Mouse (Mus musculus) monocyte, adult 2 months (primary cell): ENCODE measurements around the gene Fam163a.
"Not testable (repeated sequence)": the region's sequence is repeated elsewhere in the genome, so short reads cannot be mapped to it uniquely, and the experiment has no call there.

Experiments used
- DNase-seq, 2 experiments: peaks; one replicate each; pipeline ENCODE4 v3.0.0; 2022; ENCODE audit warnings: low spot score in 2 of 2, low read depth in 1 of 2

Fam163a gene

DNA sequence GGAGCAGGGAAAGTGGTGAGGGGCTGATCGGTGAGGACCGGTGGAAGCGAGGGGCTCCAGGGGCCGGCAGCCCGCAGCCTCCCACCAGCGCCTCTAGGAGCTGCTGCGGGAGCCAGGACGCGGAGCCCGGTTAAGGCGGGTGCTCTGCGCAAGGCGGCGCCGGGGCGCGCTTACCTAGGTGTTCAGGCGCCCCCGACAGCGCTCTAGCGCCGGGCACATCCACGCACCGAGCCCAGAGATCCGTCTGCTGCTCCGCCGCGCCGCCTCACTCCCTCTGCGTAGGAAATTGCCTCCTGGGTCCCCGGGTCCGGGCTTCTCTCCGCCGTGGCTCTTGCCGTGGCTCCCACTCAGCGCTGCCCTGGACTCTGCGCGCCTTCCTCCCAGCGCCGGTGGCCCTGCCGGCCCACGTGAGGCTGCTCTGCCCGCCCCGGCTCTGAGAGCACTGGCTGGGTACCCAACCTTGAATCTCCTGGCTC lies at the start of gene Fam163a:
Gene Fam163a, minus strand, starts transcription at position 371 of the 476 bp plus-strand sequence.
- no peak for DNase-seq

- DNase-seq = not testable (repeated sequence)
Observed at GRCm38 (mm10) chr1:156251096-156251495, 46.3 kb upstream of the Fam163a start.

GRCm38 (mm10) chr1:156247893-156248292 lies 43.1 kb upstream of the Fam163a start:
- DNase-seq = no peak

DNA sequence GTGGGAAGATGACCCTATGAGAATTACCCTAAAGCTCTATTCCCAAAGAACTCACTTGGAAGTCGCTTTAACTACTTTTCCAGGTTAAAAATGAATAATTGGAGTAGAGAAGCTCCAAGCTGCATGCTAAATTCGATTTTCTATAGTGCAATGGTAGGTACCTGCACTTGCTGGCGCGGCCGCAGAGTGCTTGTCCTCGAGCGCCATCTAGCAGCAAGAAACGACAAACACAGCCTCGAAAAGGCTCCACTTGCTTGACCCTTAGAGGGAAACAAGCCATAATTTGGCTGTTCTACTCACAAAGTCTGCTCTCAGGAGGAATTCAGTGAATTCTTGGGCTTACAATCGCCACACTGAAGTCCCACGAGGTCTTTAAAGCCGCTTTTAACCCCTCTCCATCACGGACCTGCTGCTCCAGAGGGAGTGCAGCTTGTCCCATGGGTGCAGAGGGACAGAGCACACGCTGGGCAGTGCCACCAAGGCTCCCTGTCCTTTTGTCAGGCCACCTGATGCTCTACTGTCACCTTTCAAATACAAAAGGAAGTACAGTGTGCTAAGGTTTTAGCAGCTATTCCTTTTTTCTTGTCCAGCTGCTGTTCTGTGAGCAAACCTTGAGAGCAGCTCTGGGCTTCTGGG lies 37.0 kb upstream of the Fam163a start:
- DNase-seq = no peak

DNA sequence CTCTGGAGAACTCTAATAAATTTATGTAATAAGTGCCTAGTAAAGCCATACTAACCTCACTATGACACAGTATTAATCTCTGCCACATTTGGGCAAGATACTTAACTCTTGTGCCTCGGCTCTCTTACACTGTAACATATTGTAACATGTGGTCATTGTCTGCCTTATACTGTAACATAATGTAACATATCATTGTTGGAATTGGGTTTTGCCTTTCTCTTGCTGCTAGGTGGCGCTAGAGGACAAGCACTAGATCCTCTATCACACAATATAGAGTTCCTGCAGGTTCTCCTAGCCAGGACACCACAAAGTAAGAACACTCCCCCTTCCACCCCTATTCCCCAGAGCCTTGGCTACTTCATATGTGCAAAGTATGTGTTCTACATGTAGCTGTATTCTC lies 36.2 kb upstream of the Fam163a start:
- DNase-seq = no peak

GRCm38 (mm10) chr1:156231122-156231521 lies 26.3 kb upstream of the Fam163a start:
- DNase-seq = no peak

DNA sequence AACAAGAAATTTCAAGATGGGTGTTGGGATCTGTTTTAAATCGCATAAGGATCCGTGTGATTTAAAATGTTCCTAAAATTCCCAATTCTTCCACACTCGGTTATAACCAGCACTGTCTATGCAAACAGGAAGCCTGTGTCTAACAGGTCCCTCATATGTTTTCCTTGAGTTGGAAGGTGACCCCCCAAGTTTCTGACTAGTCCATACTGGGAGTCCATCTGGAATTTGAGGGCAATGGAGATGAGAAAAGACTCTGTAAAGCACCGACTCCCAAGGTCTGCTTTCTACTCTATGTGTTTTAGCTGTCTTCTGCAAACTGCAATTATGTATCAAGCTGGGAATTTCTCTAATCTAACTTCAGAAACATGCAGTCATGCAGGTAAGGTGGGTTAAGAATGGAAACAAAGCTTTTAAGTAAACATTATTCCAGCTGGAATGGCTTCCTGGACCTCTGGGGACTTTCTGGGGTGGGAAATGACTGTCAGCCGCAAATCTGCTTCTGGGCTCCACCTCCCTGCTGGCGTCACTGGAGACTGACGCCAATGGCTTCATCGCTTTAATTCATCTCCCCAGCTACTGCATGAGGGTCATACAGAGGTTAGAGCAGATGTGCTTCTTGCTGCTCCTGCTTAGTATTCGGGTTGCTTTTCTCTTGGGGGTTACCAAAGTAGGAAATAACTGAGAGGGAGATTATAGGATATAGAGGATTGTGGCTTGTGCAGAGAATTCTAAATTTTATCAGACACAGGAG lies 25.7 kb upstream of the Fam163a start:
- DNase-seq = no peak

DNA sequence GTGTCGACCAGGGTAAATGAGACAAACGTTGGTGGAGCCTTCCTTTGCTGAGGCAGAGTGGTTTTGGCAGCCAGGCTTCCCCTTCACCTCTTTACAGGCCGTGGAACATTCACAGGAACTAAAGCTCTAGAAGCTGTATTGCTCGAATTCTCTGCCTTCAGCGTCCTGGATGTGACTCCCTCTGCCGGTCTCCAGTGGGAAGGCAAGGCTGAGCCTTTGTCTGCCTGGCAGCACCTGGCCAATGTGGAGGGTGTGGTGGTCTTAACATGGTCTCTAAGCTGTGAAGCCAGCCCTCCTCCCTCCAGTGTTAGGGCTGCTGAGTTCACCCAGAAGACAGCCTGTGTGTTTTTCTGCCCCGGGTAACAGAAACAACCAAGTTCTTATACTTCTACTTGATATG lies 24.6 kb upstream of the Fam163a start:
- DNase-seq = no peak

DNA sequence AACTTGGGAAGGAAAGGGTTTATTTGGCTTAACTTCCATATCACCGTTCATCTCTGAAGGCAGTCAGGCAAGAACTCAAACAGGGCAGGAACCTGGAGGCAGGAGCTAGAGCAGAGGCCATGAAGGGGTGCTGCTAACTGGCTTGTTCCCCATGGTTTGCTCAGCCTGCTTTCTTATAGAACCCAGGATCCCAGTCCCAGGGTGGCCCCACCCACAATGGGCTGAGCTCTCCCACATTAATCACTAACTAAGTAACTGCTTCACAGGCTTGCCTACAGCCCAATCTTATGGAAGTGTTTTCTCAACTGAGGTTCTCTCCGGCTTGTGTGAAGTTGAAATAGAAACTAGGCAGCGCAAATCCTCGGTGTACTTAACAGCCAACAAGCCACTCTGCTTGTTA lies 23.9 kb upstream of the Fam163a start:
- DNase-seq = no peak

- DNase-seq = no peak
Observed at GRCm38 (mm10) chr1:156226903-156227302, 22.1 kb upstream of the Fam163a start.

- DNase-seq = no peak
Observed at GRCm38 (mm10) chr1:156222205-156223000, 17.6 kb upstream of the Fam163a start.

DNA sequence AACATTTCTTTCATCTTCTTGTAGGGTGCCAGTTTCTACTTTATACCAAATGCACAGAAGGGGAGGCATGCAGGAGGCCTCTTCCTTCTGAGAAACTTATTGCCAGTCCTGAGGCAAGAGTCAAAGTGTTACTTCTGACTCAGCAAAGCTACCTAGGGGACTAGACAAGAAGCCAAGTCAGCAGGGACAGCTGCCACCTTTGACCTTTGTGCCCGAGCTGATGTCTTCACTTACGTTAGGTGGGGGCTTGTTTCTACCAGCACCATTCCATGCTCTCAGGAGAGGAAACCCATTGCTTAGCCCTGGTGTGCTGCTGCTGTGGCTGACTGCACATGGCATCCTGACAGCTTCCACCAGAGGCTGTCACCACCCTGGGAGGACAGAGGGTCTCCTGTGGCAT lies 16.5 kb upstream of the Fam163a start:
- no peak for DNase-seq

DNA sequence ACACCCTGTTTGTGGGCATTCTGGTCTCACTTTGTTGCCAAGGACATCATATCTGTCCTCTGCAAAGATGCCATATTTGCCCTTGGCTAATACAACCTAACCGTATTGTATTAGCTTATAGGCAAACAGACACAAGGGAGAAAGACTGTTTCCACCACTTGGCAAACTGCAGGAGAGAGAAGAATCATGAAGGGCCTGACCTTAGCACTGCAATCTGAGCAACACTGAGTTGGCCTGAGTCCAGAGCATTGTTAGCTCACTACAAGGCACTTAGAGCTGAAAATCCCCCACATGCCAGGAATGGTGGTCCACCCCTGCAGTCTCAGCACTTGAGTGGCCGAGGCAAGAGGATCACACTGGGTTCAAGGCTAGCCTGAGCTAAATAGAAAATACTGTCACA lies 13.7 kb upstream of the Fam163a start:
- DNase-seq = no peak

GRCm38 (mm10) chr1:156217941-156218340 lies 13.1 kb upstream of the Fam163a start:
- no peak for DNase-seq

DNA sequence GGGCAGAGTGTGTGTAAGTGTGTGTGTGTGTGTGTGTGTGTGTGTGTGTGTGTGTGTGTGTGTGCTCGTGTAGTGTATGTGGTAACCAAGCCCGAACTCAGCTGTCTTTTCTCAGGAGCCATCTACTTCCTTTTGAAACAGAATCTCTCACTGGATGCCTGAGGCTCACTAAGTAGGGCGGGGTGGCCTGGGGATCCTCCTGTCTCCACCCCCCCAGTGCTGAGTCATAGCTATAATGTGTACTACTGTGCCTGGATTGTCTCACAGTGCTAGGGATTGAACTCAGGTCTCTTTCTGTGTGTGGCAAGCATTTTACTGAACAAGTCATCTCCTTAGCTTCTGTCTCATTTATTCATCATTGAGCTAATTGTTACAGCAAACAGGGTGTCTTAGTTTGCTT lies 12.6 kb upstream of the Fam163a start:
- DNase-seq = peak; percentile 33 to 36

DNA sequence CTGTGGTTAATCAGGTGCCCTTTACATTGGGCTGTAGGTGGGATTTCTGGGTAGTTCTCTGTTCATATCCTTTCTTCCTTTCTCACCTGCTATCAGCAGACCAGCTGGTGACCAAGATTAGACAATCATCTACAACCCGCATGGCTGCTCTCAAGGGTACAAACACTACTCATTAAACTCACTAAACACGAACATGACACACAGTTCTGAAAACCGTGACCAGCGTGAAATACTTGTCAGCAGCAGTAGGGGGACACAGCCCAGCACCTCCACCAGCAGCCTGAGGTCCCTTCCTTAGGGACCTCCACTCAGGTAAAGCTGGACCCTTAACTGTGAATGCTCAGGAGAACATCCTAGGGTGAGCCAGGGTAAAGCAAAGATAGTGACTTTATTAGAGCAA lies 11.4 kb upstream of the Fam163a start:
- no peak for DNase-seq

- DNase-seq = no peak
Observed at GRCm38 (mm10) chr1:156214651-156215050, 9.8 kb upstream of the Fam163a start.

- DNase-seq = no peak
Observed at GRCm38 (mm10) chr1:156212923-156213322, 8.1 kb upstream of the Fam163a start.

DNA sequence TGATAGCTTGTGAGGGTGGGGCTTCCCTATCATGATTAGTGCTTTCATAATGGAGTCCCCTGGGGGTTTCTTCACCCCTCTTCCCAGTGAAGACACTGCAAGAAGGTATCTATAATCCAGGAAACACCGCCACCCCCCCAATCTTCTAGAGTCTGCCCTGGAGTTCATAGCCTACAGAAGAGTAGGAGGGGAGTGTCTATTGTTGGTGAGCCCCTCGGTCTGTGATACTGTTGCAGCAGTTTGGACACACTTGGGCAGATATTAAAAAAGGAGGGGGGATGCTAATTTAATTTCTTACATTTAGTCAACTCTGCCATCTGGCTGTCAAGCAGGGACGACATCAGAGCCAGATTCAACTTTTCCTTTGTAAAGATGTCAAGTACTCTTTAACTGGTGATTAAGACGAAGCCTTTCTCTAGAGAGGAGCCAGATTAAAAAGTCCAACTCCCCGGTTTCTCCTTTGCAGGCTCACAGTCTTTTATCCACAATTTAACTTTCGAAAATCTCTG lies 7.0 kb upstream of the Fam163a start:
- no peak for DNase-seq

GRCm38 (mm10) chr1:156205164-156205563 lies 338 bp upstream of the Fam163a start:
- no peak for DNase-seq

GRCm38 (mm10) chr1:156203961-156204655 lies 718 bp downstream of the Fam163a start:
- DNase-seq = no peak
